Mouse (Mus musculus) intestine, embryonic 16.5 days (tissue): Measurements from ENCODE around the gene Gmppa. TPM values are rescaled to one million over a fixed set of nuclear protein-coding genes. Genes with fewer than 3 reads are reported as not detected.
A peak's percentile ranks its signal among the peaks of the same experiment; 100 is the strongest.

Experiments used
- ATAC-seq: fragments of 200-750 bp; cut with Nextera tagmentation; 2 replicates; pipeline ENCODE4 v1.8.0; 2017; ENCODE audit warnings: moderate TSS enrichment, moderate library complexity
- H3K27ac ChIP-seq: fragments of 300-500 bp; sonication (generic); 2 replicates; pipeline ENCODE4 v1.5.1; 2014; ENCODE audit warnings: mild to moderate bottlenecking, low read length
- H3K27me3 ChIP-seq: fragments of 300-500 bp; sonication (generic); replicated peaks from 2 replicates; pipeline ENCODE4 v1.6.1; 2014; ENCODE audit warnings: low read length, control low read depth, mixed read lengths; ENCODE audit not compliant: control insufficient read depth, insufficient read depth
- H3K36me3 ChIP-seq: fragments of 300-500 bp; sonication (generic); 2 replicates; pipeline ENCODE4 v1.6.1; 2014; ENCODE audit warnings: low read length, control low read depth; ENCODE audit not compliant: control insufficient read depth, insufficient read depth
- H3K4me1 ChIP-seq: fragments of 300-500 bp; sonication (generic); 2 replicates; pipeline ENCODE4 v1.6.1; 2014; ENCODE audit warnings: low read length, control low read depth, mixed read lengths; ENCODE audit not compliant: control insufficient read depth, insufficient read depth
- H3K4me2 ChIP-seq: fragments of 300-500 bp; sonication (generic); 2 replicates; pipeline ENCODE4 v1.6.1; 2014; ENCODE audit warnings: low read depth, low read length, control low read depth
- H3K4me3 ChIP-seq: fragments of 300-500 bp; sonication (generic); 2 replicates; pipeline ENCODE4 v1.5.1; 2014; ENCODE audit warnings: mild to moderate bottlenecking, low read length
- H3K9ac ChIP-seq: fragments of 300-500 bp; sonication (generic); 2 replicates; pipeline ENCODE4 v1.6.1; 2014; ENCODE audit warnings: low read depth, low read length
- H3K9me3 ChIP-seq: fragments of 300-500 bp; sonication (generic); 2 replicates; pipeline ENCODE4 v1.6.1; 2016; ENCODE audit warnings: low read length, control low read depth; ENCODE audit not compliant: control insufficient read depth
- WGBS: fragments of 180-500 bp; shearing (Covaris S2); extraction: QIAGEN DNeasy Blood & Tissue Kit; methylation state at CpG from one replicate; pipeline ENCODE4 v1.1.7; 2014; 5-methylcytosine and 5-hydroxymethylcytosine counted together
- polyA plus RNA-seq: library from polyadenylated mRNA; unstranded; fragments of >200 nt; fragmentation: Nextera tagmentation; extraction: Ambion mirVana; gene quantifications from 2 replicates; pipeline ENCODE4 v1.2.1, GENCODE M21; 2015

Gene Gmppa
- polyA plus RNA-seq, 1 experiment from 2014 or later = 134 TPM

DNA sequence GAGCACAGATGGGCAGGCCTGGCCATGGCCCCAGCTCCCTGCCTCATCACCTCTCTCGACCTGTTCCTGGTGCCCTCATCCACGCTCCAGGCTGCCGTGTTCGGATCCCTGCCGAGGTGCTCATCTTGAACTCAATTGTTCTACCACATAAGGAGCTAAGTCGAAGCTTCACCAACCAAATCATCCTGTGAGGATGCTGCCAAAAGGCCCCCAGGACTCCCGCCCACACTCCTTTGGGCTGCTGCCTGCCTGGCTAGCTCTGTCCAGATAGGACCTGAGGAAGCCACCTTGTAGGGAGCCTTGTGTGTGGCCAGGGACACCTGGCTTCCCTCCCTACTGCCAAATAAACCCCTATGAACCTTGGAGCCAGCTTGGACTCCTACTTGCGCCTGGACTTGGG is 7.1 kb downstream of the Gmppa start:
- Histone ChIP-seq H3K4me2 (no peak overlapping the region), H3K27me3 (peaks cover 24% of the 10 kb centered on the region), H3K4me1 (peaks cover 28% of the 10 kb centered on the region), H3K27ac (no peak overlapping the region), H3K4me3 (no peak overlapping the region), H3K9me3 (no peaks in the 10 kb centered on the region), H3K36me3 (0 out of 2 replicates have a peak, but pooled peaks cover 5% of the 10 kb centered on the region), H3K9ac (no peak overlapping the region)
- 61% methylated on average over 8 of the region's 8 CpGs for WGBS
- ATAC-seq = no peak

DNA sequence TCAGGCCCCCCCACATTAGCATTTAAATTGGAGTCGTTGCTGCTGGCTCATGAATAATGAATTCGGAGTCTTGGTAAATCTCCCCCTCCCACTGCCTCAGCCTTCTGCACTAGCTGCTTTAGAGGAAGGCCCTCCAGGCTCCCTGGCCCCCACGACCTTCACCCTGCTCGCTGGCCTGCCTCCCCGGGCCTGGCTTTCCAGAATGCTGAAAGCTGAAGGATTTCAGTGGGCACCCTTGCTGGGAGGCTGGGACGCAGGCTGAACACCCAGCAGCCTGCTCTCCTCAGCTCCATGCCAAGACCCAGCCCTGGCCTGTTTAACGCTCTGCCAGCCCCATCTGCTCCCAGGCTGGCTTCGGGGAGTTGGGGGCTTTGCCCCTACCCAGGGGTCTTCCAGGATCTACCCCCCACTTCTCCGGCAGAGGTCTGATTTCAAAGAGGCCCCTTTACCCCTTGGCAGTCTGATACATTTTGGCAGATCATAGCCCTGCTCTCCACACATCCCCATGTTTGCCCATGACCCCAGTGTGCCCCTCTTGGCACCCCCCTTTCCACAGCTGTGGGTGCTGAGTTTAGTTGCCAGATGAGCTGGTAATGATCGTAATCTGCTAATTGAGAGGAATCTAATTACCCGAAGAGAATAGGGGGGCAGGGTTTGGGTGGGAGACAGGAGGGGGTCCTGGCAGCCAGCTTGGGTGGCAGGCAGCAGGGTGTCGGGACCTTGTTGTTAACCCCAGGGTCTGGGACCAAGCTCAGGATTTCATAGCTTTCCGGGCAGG is 7.7 kb downstream of the Gmppa start:
- peaks cover 30% of the 10 kb centered on the region for H3K27me3 ChIP-seq
- peaks cover 32% of the 10 kb centered on the region for H3K4me1 ChIP-seq
- 51% methylated on average over 13 of the region's 13 CpGs for WGBS

DNA sequence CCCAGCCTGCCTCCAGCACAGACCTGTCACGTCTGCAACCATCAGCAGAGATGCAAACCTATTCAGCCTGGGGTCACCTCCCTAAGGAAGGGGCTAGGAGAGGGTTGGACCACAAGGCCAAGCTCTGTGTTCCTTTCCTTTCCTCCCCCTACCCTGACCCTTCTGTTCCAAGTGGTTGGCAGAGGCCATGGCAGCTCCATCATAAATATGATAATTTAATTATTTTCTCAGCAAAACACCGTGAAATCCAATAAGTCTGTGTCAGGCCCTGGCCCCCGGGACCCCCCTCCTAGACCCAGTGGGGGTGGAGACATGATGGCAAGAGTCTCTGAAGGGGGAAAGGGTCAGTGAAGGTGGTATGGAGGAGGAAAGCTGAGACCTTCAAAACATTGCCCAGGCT is 8.5 kb downstream of the Gmppa start:
- 57% methylated on average over 3 of the region's 3 CpGs for WGBS
- peaks cover 36% of the 10 kb centered on the region for H3K27me3 ChIP-seq
- no peak for ATAC-seq
- H3K9me3 ChIP-seq = no peaks in the 10 kb centered on the region
- H3K9ac ChIP-seq = no peak overlapping the region
- H3K27ac ChIP-seq = no peak overlapping the region
- H3K4me3 ChIP-seq = no peak overlapping the region
- H3K4me2 ChIP-seq = no peak overlapping the region
- peaks cover 39% of the 10 kb centered on the region for H3K4me1 ChIP-seq
- 0 out of 2 replicates have a peak, but pooled peaks cover 5% of the 10 kb centered on the region for H3K36me3 ChIP-seq

More for the DNA sequence above, 7.7 kb downstream of the Gmppa start:
- Histone ChIP-seq H3K4me3 (no peak overlapping the region), H3K9ac (no peak overlapping the region), H3K4me2 (no peak overlapping the region), H3K9me3 (no peaks in the 10 kb centered on the region), H3K36me3 (0 out of 2 replicates have a peak, but pooled peaks cover 5% of the 10 kb centered on the region), H3K27ac (no peak overlapping the region; the same call in 1 of the 2 replicates)
- ATAC-seq = no peak

- H3K4me1 ChIP-seq = peaks cover 45% of the 10 kb centered on the region
Observed at GRCm38 (mm10) chr1:75445141-75445701, 9.5 kb downstream of the Gmppa start.

DNA sequence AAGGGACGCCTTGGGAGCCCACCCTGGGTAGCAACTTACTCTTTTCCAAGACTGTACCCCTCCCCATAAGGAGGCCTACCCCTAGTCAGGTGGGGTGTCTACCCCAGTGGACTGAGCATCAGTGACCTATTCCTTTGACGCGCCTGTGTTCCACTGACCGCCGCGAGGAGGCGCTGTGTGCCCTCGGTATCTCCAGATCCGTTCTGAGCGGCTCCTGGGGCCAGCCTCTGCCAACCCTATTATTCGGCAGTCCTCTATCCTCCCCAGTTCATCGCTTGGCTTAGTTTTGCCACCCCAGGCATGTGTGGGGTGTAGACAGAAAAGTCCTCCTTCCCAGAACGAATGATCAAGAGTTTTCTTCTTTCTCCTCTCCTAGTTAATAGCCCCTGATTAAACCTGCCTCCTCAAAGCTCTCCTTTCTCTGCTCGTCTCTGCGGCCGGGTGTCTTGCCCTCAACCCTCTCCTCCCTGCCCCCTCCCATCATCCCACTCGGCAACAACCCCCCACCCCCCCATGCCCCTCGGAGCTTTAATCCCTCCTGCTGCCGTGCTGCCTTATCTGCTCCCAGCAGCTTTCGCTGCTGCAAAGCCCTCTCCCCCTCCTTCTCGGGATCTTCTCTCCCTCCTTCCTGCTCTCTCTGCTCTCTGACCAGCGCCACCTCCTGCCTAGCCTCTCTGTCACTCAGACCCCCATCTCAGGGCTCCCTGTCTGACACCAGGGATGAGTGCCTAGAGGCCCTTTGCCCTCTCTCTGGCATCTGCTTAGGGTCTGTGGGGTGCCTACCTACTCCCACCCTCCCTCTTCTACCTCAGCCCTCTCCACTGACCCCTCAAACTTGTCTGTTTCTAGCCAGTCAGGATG is 10.3 kb downstream of the Gmppa start:
- Histone ChIP-seq H3K4me3 (peak overlapping the region; percentile 11; the same call in 1 of the 2 replicates), H3K9ac (peak overlapping the region; percentile 38)
- WGBS = 1% methylated on average over 22 of the region's 22 CpGs

More at GRCm38 (mm10) chr1:75445141-75445701, 9.5 kb downstream of the Gmppa start:
- H3K4me2 ChIP-seq = no peak overlapping the region
- no peak overlapping the region for H3K27ac ChIP-seq
- 0 out of 2 replicates have a peak, but pooled peaks have one; percentile 7 for ATAC-seq
- no peak overlapping the region for H3K9ac ChIP-seq
- peaks cover 46% of the 10 kb centered on the region for H3K27me3 ChIP-seq
- no peak overlapping the region for H3K4me3 ChIP-seq
- H3K36me3 ChIP-seq = 0 out of 2 replicates have a peak, but pooled peaks cover 5% of the 10 kb centered on the region
- no peaks in the 10 kb centered on the region for H3K9me3 ChIP-seq
- WGBS = 21% methylated on average over 9 of the region's 9 CpGs

DNA sequence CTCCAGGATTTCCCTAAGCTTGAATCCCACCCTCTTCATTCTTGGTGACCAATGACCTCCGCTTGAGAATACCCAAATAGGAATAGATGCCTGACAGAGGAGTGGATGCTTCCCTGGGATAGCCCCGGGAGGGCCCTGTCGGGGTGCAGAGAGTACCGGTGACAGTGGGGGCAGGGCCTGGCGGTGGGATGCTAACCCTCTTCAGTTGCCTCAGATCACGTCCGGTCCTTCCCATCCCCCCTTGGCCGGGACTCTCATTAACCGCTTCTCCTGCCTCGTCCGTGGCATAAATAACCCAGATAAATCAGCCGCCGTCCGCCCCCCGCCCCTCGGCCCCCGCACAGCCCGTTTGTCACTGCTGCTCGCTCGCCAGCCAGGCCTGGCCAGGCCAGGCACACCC is 10.9 kb downstream of the Gmppa start:
- H3K4me1 ChIP-seq = peaks cover 52% of the 10 kb centered on the region
- H3K9ac ChIP-seq = no peak overlapping the region; the same call in none of the 2 replicates
- no peaks in the 10 kb centered on the region for H3K9me3 ChIP-seq
- H3K27ac ChIP-seq = no peak overlapping the region; the same call in 1 of the 2 replicates
- 6% methylated on average over 20 of the region's 20 CpGs for WGBS
- ATAC-seq = peak; percentile 20
- H3K4me3 ChIP-seq = peak overlapping the region; percentile 2; the same call in 1 of the 2 replicates
- no peaks in the 10 kb centered on the region for H3K36me3 ChIP-seq
- peaks cover 61% of the 10 kb centered on the region for H3K27me3 ChIP-seq
- H3K4me2 ChIP-seq = 0 out of 2 replicates have a peak overlapping the region, but pooled peaks have one; percentile 23

More for the DNA sequence above, 10.3 kb downstream of the Gmppa start:
- Histone ChIP-seq H3K27ac (no peak overlapping the region; the same call in 1 of the 2 replicates), H3K4me1 (peaks cover 52% of the 10 kb centered on the region), H3K36me3 (no peaks in the 10 kb centered on the region), H3K9me3 (no peaks in the 10 kb centered on the region), H3K4me2 (peak overlapping the region; percentile 34), H3K27me3 (peaks cover 54% of the 10 kb centered on the region)
- ATAC-seq = peak; percentile 61

- H3K36me3 ChIP-seq = no peaks in the 10 kb centered on the region
- H3K4me2 ChIP-seq = peak overlapping the region; percentile 37
- H3K4me3 ChIP-seq = peak overlapping the region; percentile 22; the same call in 1 of the 2 replicates
- 6% methylated on average over 10 of the region's 10 CpGs for WGBS
- ATAC-seq = no peak
- peaks cover 52% of the 10 kb centered on the region for H3K4me1 ChIP-seq
- H3K9me3 ChIP-seq = no peaks in the 10 kb centered on the region
- peaks cover 67% of the 10 kb centered on the region for H3K27me3 ChIP-seq
- peak overlapping the region; percentile 57 for H3K9ac ChIP-seq
- H3K27ac ChIP-seq = no peak overlapping the region
Observed at GRCm38 (mm10) chr1:75447265-75448051, 11.7 kb downstream of the Gmppa start.

DNA sequence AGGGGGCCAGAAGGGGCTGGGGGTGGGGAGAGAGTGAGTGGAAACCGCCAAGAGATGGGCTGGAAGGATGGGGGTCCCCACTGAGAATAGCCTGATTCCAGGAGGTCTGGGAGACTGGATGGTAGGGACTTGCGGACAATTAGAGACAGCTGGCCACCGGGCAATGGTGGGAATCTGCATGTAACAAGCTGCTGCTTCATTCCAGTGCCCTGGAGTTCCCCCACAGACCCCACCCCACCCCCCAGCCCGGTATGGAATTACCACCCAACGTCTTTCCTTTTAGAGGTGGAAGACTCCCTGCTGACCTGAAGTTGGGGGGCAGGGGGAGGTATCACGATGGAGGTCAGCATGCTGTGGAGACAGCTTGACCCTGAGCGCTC is 12.3 kb downstream of the Gmppa start:
- Histone ChIP-seq H3K27me3 (peaks cover 71% of the 10 kb centered on the region), H3K4me2 (peak overlapping the region; percentile 9; the same call in 1 of the 2 replicates), H3K36me3 (no peaks in the 10 kb centered on the region), H3K27ac (no peak overlapping the region), H3K9me3 (no peaks in the 10 kb centered on the region), H3K4me3 (no peak overlapping the region), H3K4me1 (peaks cover 52% of the 10 kb centered on the region), H3K9ac (peak overlapping the region; percentile 57)
- ATAC-seq = no peak
- WGBS = 5% methylated on average over 7 of the region's 7 CpGs
